Comparison of ENCODE assay signal across 15 mouse cellular contexts in genomic region chr19:21255920-21256319, GRCm38 (mm10).
"Had no signal": no experiment of that assay in that cellular context is flagged by ENCODE, and none has a peak within 500 bp of the region (broad histone marks: within the 10 kb centered on the region; RNA-seq: fewer than 3 reads in every experiment).

No protein-coding gene starts in this region.

- H3K36me3 ChIP-seq: neural tube, embryonic 12.5 days; stomach, embryonic 15.5 days had no signal

- H3K9ac ChIP-seq: neural tube, embryonic 12.5 days; stomach, embryonic 15.5 days had no signal

- H3K4me2 ChIP-seq: neural tube, embryonic 12.5 days; stomach, embryonic 15.5 days had no signal

- H3K9me3 ChIP-seq: neural tube, embryonic 12.5 days; stomach, embryonic 15.5 days had no signal

- H3K27ac ChIP-seq: neural tube, embryonic 12.5 days; stomach, embryonic 15.5 days; stomach, postnatal 0 days had no signal

- DNase-seq: retina, postnatal 1 day; right cerebral cortex, adult 18-20 months; right cerebral cortex, postnatal 14 days; right cerebral cortex, postnatal 25 days; right cerebral cortex, postnatal 4 days; spleen, adult 18-20 months; thymus, adult 18-20 months; thymus, adult 2 months; thymus, postnatal 14 days; thymus, postnatal 25 days; thymus, postnatal 36 days; thymus, postnatal 4 days had no signal

- H3K4me3 ChIP-seq: neural tube, embryonic 12.5 days; stomach, embryonic 15.5 days had no signal

- H3K27me3 ChIP-seq: neural tube, embryonic 12.5 days; stomach, embryonic 15.5 days had no signal

- H3K4me1 ChIP-seq: neural tube, embryonic 12.5 days; stomach, embryonic 15.5 days had no signal
